12 mouse cellular contexts compared by ENCODE assay signal in genomic region chr9:60585206-60585605, GRCm38 (mm10).
"Had no signal": no experiment of that assay in that cellular context is flagged by ENCODE, and none has a peak within 500 bp of the region (broad histone marks: within the 10 kb centered on the region; RNA-seq: fewer than 3 reads in every experiment).

No protein-coding gene starts in this region.

- DNase-seq: lung, adult 18-20 months; lung, embryonic 14.5 days; lung, postnatal 10 days; lung, postnatal 4 days; right cerebral cortex, postnatal 14 days; thymus, adult 18-20 months; thymus, postnatal 14 days; thymus, postnatal 36 days had no signal

- H3K9ac ChIP-seq: lung, embryonic 14.5 days; midbrain, embryonic 13.5 days; midbrain, embryonic 15.5 days; neural tube, embryonic 12.5 days had no signal

- H3K27me3 ChIP-seq: midbrain, embryonic 13.5 days; midbrain, embryonic 15.5 days; neural tube, embryonic 12.5 days had no signal

- ATAC-seq: midbrain, embryonic 13.5 days; midbrain, embryonic 15.5 days had no signal

- H3K9me3 ChIP-seq: midbrain, embryonic 13.5 days; midbrain, embryonic 15.5 days; neural tube, embryonic 12.5 days had no signal

- H3K27ac ChIP-seq: midbrain, embryonic 13.5 days; midbrain, embryonic 15.5 days; neural tube, embryonic 12.5 days had no signal

- H3K4me2 ChIP-seq: lung, embryonic 14.5 days; midbrain, embryonic 11.5 days; midbrain, embryonic 13.5 days; midbrain, embryonic 15.5 days; neural tube, embryonic 12.5 days had no signal

- H3K4me3 ChIP-seq: midbrain, embryonic 13.5 days; midbrain, embryonic 15.5 days; neural tube, embryonic 12.5 days had no signal

- H3K4me1 ChIP-seq: midbrain, embryonic 13.5 days; midbrain, embryonic 15.5 days; neural tube, embryonic 12.5 days had no signal
